1 mouse cellular context compared by ENCODE assay signal in the genomic region with DNA sequence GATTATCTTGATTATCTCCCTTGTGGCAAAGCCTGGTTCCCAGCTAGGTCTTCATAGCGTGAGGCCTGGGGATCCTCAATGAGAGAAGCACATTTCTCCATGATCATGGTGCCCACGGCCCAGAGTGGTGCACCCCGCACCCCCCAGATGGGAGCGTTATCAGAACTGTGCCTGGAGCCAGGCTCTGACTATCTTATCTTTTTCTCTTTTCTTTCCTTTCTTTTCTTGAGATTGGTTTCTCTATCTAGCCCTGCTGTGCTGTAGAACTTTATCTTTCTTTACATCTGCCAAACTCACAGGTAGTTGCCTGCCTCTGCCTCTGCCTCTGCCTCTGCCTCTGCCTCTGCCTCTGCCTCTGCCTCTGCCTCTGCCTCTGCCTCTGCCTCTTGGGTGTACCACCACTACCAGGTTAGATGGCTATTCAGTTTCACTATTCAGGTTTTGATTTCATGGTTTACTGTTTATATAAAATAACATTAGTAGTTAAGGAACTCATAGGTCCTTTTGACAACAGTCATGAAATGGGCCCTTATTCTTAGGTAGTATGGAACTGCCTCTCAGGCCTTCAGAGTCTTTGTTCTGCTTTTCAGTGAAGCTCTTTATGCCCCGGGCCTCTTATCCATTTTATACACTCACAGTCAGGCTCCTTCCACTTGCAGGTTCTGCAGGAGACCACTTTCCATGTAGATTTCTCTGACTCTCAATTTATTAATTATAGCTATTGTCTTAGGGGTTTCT.
A peak's percentile ranks its signal among the peaks of the same experiment; 100 is the strongest.
TF ChIP-seq lines count a peak whose summit lies in the region.

No protein-coding gene starts in this region.

TF ChIP-seq in MEL, 35 proteins besides CTCF, POLR2A, EP300 and RAD21 (continued from another document):
- TF ChIP-seq GATA1 (IDR thresholded peaks at IDR 0.05; ENCODE audit: low read depth, low read length) (peak; percentile 92), ELF1 (IDR thresholded peaks at IDR 0.05; ENCODE audit: low read depth, low read length) (no peak), E2F4 (IDR thresholded peaks at IDR 0.05; ENCODE audit: borderline replicate concordance, low read depth, low read length) (no peak)
